Mouse (Mus musculus): ENCODE data around the gene Magt1.
A peak's percentile ranks its signal among the peaks of the same experiment; 100 is the strongest.
"Not testable (repeated sequence)": the region's sequence is repeated elsewhere in the genome, so short reads cannot be mapped to it uniquely, and the experiment has no call there.

The Magt1 gene

DNA sequence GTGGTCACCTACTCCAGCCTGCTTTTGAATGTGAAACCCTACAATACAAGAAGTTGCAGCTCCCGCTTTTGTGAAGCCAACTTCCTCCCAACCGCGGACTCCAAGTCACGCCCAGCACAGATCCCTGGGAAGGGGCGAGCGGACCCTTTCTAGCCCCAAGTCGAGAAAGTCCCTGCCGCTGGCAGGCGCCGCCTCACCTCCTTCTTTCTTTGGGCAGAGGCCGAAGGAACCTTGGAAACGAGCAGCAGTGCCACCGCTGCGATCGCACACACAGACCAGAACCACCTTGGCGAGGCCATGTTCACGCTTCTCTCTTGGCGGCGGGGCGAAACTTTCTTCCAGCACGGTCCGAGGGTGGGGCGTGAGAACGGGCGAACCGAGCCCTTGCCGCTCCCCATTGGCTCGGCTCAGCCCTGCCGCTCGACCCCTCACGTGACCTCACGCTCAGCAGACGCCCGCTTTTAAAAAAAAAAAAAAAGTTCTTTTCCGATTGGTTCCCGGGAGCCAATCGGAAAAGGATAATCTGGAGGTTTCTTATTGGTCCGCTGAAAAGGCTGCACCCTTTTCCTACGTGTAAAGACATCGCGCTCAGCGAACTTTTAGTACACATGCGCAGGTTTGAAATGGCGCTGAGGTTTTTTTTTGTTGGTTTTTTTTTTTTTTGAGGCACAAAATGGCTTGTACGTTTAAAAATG lies at the start of gene Magt1:
Magt1 (minus strand) TSS at position 442 of the 695 bp plus-strand sequence.
- DNase-seq (ENCODE audit: low spot score in 2 of 2) = peak; percentile 70 to 73

GRCm38 (mm10) chrX:106048191-106048590 lies 36.5 kb upstream of the Magt1 start:
- DNase-seq (ENCODE audit: low spot score in 2 of 2) = no peak

DNA sequence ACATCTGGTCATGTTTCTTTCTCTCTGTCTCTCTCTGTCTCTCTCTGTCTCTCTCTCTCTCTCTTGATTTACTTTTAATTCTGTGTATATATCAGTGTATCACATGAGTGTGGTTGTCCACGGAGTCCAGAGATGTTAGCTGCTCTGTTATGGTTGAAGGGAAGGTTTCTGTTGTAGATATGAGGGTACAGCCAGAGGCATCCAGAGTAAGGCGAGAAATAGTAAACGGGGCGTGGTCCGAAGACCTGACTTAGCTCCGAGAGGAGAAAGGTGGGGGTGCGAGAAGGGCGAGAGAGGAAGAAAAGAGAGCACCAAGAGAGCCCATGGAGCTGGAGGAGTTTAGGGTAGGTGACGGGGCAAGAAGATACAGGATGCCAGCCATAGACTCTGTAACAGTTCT lies 34.2 kb upstream of the Magt1 start:
- DNase-seq (ENCODE audit: low spot score in 2 of 2) = no peak

DNA sequence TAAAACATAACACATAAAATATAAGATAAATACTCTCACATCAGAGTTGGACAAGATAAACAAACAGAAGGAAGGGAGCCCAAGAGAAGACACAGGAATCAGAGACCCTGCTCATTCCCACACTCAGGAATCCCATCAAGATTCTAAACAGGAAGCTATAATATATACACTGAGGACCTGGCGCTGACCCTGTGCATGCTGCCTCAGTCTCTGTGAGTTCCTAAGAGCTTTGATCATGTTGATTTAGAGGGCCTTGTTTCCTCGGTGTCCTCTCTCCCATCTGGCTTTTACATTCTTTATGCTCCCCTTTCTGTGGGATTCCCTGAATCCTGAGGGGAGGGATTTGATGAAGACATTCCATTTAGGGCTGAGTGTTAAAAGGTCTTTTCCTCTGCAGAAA lies 33.7 kb upstream of the Magt1 start:
- no peak for DNase-seq (ENCODE audit: low spot score in 2 of 2)

GRCm38 (mm10) chrX:106043863-106044617 lies 32.3 kb upstream of the Magt1 start:
- DNase-seq (ENCODE audit: low spot score in 2 of 2) = no peak

DNA sequence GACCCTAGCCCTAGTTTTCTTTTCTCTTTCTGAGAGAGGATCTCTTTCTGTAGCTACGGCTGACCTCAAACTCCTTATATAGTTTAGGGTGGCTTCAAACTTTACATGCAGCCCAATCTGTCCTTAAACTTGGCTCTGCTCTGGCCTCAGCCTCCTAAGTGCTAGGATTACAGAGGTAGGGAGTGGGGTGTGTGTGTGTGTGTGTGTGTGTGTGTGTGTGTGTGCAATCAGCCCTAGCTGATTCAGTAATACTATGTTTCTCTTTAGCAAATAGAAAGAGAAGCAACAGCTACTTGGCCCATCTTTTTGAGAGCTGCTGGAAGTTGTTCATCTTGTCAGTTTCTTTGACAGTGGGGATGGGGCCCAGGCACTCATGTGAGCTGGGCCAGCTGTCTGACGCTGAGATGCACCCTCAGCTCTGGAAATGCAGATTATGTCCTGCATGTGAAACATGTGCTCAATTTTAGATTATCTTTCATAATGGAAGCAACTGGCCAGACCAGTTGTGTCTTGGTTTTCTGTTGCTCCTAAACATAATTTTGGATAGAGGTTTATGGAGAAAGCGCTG lies 25.6 kb upstream of the Magt1 start:
- DNase-seq (ENCODE audit: low spot score in 2 of 2) = no peak

DNA sequence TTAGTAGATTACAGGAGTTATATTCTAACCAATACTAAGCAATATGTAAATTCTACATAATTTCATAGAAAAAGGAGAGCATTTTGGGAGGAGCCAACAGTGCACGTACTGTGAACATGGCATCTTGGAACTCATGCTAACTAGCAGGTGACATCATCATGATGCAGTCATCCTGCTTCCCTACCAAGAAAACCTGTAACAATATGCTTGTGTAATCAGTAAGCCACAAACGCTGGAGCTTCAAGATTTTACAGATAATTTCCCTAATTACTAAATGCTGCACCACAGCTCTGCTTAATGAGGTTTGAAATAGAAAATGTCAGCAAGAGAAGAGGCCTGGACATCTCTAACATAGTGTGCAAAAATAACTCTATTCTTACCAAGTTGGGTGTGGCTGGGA lies 24.0 kb upstream of the Magt1 start:
- DNase-seq (ENCODE audit: low spot score in 2 of 2) = no peak

- DNase-seq (ENCODE audit: low spot score in 2 of 2) = no peak
Measured at GRCm38 (mm10) chrX:106031124-106031523, 19.4 kb upstream of the Magt1 start.

- DNase-seq (ENCODE audit: low spot score in 2 of 2) = no peak
Measured at GRCm38 (mm10) chrX:106030176-106030575, 18.5 kb upstream of the Magt1 start.

DNA sequence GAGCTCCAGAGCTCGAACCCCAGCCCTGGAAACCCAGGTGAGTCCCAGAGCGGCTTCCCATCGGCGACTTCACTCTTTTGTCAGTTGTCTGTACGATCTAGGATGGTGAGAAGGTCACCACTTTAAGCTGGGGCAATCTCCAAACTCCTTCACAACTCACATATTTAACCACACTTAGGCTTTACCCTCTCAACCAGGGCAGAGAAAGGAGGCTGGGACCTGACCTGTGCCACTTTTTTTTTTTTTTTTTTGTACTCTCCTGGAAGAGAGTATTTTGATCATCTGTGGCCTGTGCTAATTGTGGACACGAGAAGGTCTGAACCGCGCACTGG lies 15.6 kb upstream of the Magt1 start:
- no peak for DNase-seq (ENCODE audit: low spot score in 2 of 2)

DNA sequence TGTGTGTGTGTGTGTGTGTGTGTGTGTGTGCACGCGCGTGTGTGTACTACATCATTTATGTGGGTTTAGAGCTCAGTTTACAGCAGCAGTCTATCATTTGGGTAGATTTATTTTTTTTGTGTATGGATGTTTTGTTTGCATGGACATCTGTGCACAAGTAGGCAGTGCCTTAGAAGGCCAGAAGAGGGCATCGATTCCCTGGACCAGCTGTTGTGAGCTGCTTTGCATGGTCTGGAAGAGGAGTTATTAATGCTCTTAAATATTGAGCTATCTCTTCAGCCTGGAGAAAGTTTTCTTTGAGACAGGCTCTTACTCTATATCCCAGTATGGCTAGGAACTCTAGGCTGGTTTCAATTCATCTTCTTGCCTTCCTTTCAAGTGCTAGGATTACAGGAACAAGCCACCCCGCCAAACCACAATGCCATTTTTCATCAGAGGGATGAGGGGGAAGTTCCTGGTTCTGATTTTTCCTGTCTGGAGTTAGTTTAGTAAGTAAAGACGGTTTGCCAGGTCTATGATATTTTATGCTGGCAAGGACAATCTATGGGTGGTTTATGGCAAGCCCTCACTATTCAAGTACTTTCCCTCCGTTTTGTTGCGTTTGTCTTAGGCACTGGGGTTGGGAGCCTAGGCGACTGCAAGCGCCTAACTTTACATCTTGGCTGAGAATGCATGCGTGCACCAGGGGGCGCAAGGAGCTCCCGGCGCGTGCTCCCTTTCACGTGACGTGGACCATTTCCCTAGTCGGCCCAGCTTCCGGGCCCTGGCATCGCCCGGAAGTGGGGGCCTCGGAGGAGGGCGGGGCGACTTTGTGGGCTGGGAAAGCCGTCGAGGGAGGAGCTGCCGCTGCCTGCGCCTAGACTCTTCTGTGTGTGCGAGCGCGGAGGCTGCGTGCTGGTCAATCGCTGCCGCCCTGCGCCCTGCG lies 15.0 kb upstream of the Magt1 start, which contains the start of gene Atp7a:
Atp7a (plus strand) TSS at position 859 of the 925 bp plus-strand sequence.
- DNase-seq (ENCODE audit: low spot score in 2 of 2) = peak; percentile 83

DNA sequence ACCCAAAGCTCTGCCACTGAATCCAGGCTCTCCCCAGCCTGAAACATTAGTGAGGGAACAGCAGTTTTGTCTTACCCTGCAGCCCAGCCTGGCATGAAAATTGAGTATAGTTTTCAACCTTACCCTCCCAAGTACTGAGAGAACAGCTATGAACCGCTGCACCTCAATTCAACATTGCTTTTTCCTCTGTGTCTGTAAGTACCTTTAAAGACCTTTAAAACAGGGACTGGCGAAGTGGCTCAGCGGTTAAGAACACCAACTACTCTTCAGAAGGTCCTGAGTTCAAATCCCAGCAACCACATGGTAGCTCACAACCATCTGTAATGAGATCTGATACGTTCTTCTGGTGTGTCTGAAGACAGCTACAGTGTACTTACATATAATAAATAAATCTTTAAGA lies 5.8 kb upstream of the Magt1 start:
- DNase-seq (ENCODE audit: low spot score in 2 of 2) = no peak

GRCm38 (mm10) chrX:106017102-106017501 lies 5.4 kb upstream of the Magt1 start:
- DNase-seq (ENCODE audit: low spot score in 2 of 2) = no peak

DNA sequence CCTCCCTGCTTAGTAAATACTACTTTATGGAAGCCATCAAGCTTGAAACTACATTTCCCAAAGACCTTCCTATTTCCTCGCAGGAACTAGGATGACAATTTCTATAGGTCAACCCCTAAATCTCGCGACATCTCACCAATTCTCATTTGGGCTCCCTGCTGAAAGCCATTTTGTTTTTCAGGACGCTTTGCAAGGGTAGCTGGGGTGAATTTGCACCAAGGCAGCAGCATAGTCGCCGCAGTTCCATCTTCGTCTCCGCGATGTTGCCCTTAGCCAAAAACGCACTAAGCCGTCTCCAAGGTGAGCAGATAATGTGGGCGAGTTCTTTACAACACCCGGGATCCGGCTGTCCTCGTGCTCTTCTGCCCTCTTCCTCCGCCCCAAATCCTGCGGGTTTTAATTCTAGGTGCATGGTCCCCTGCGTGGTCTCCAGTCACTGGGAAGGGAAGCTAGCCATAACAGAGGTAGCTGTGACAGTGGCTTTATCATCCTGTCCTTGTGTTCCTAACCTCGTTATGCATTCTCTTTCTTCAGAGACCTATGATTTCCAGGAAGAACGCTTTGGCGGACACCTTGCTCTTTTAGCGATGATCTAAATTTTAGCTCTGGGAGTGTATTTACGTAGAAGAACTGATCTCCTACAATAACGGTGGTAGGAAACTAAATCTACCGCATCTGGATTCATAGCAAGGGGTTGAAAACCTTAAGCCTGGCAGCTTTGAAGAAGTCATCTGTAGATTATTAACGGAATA lies 4.0 kb upstream of the Magt1 start, which contains the start of gene Cox7b:
Cox7b (plus strand) TSS at position 130 of the 752 bp plus-strand sequence.
- DNase-seq (ENCODE audit: low spot score in 2 of 2) = peak; percentile 19 to 63

GRCm38 (mm10) chrX:106014741-106015377 lies 3.2 kb upstream of the Magt1 start:
- not testable (repeated sequence) for DNase-seq (ENCODE audit: low spot score in 2 of 2)

DNA sequence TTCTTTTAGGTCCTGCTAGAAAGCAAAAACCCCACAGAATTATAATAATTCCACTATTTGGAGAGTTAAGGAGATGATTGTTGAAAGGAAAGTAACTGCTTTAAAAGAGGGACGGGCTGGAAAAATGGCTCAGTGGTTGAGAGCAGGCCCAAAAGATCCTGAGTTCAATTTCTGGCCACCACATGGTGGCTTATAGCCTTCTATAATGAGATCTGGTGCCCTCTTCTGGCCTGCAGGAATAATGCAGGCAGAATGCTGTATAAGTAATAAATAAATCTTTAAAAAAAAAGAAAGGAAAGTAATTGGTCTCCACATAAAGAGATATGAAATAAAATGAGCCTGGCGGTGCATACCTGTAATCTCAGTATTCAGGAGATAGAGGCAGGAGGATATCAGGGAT lies 1.5 kb upstream of the Magt1 start:
- peak; percentile 15 to 40 for DNase-seq (ENCODE audit: low spot score in 2 of 2)

GRCm38 (mm10) chrX:106012559-106012958 lies 853 bp upstream of the Magt1 start:
- DNase-seq (ENCODE audit: low spot score in 2 of 2) = no peak

- no peak for DNase-seq (ENCODE audit: low spot score in 2 of 2)
Measured at GRCm38 (mm10) chrX:106010762-106011161, 944 bp downstream of the Magt1 start.

GRCm38 (mm10) chrX:106001605-106002004 lies 10.1 kb downstream of the Magt1 start:
- no peak for DNase-seq (ENCODE audit: low spot score in 2 of 2)

GRCm38 (mm10) chrX:105957091-105957490 lies 54.6 kb downstream of the Magt1 start:
- DNase-seq (ENCODE audit: low spot score in 2 of 2) = not testable (repeated sequence)

- no peak for DNase-seq (ENCODE audit: low spot score in 2 of 2)
Measured at GRCm38 (mm10) chrX:105953999-105954398, 57.7 kb downstream of the Magt1 start.
